Mouse (Mus musculus) C2C12 (cell line): ENCODE data around the gene Sim2. TPM values are rescaled to one million over a fixed set of nuclear protein-coding genes. Genes with fewer than 3 reads are reported as not detected.

Experiments
- H3K27me3 ChIP-seq: one replicate; pipeline ENCODE4 v1.6.1; 2011; ENCODE audit not compliant: control insufficient read depth, insufficient read depth, insufficient read length
- H3K36me3 ChIP-seq: one replicate; pipeline ENCODE4 v1.6.1; 2011; ENCODE audit not compliant: control insufficient read depth, insufficient read depth
- H3K4me3 ChIP-seq: one replicate; pipeline ENCODE4 v1.5.1; 2011; ENCODE audit warnings: mild to moderate bottlenecking, control low read depth; ENCODE audit not compliant: poor library complexity, insufficient read depth, severe bottlenecking
- H3K79me2 ChIP-seq: one replicate; pipeline ENCODE4 v1.6.1; 2011; ENCODE audit not compliant: control insufficient read depth, insufficient read depth
- H3K79me3 ChIP-seq: one replicate; pipeline ENCODE4 v1.6.1; 2011; ENCODE audit warnings: low read depth, control low read depth
- H3ac ChIP-seq: one replicate; pipeline ENCODE3; 2011; ENCODE audit warnings: low read depth; ENCODE audit not compliant: control insufficient read depth, insufficient read length
- CEBPB ChIP-seq: IDR thresholded peaks from one replicate; pipeline ENCODE4 v1.6.1; 2011; ENCODE audit warnings: low read depth, mild to moderate bottlenecking, control low read depth, moderate library complexity
- CTCF ChIP-seq: IDR thresholded peaks from one replicate; pipeline ENCODE4 v1.5.1; 2011; ENCODE audit not compliant: control insufficient read depth, insufficient read depth, insufficient read length
- FOSL1 ChIP-seq: IDR thresholded peaks from one replicate; pipeline ENCODE4 v1.8.0; 2011; ENCODE audit warnings: mild to moderate bottlenecking, low read length; ENCODE audit not compliant: poor library complexity, insufficient read depth, severe bottlenecking
- MAX ChIP-seq: IDR thresholded peaks from one replicate; pipeline ENCODE4 v1.6.1; 2011; ENCODE audit warnings: mild to moderate bottlenecking, control low read depth
- MYOD1 ChIP-seq: IDR thresholded peaks from one replicate; pipeline ENCODE4 v1.6.1; 2011; ENCODE audit warnings: low read depth; ENCODE audit not compliant: control insufficient read depth, insufficient read length
- MYOG ChIP-seq: IDR thresholded peaks from one replicate; pipeline ENCODE4 v1.6.1; 2011; ENCODE audit not compliant: control insufficient read depth, insufficient read length; ENCODE audit errors: extremely low read depth
- USF1 ChIP-seq: IDR thresholded peaks from one replicate; pipeline ENCODE4 v1.6.1; 2011; ENCODE audit warnings: low read depth, mild to moderate bottlenecking, control low read depth, moderate library complexity
- polyA plus RNA-seq: library from polyadenylated mRNA; unstranded; fragments of >200 nt; fragmentation: generic; extraction: Trizol; gene quantifications from one replicate; pipeline ENCODE4 v1.2.1, GENCODE M21; 2012; ENCODE audit warnings: missing spikeins

Sim2 gene
- polyA plus RNA-seq, 1 experiment, result 8.0 TPM

- Histone ChIP-seq H3ac (no peak overlapping the region), H3K79me3 (no peaks in the 10 kb centered on the region), H3K4me3 (no peak overlapping the region), H3K79me2 (no peaks in the 10 kb centered on the region), H3K27me3 (no peaks in the 10 kb centered on the region), H3K36me3 (no peaks in the 10 kb centered on the region)
- no peak for TF ChIP-seq CTCF
- no peak for TF ChIP-seq MYOG
- no peak for TF ChIP-seq FOSL1
- TF ChIP-seq MAX, result no peak
- TF ChIP-seq CEBPB, result no peak
- no peak for TF ChIP-seq USF1
- no peak for TF ChIP-seq MYOD1
Observed at GRCm38 (mm10) chr16:94041065-94041712, 43.5 kb upstream of the Sim2 start.

GRCm38 (mm10) chr16:94043797-94044196, 40.9 kb upstream of the Sim2 start:
- TF ChIP-seq FOSL1, result no peak
- no peak for TF ChIP-seq CTCF
- no peak for TF ChIP-seq MAX
- no peak for TF ChIP-seq MYOD1
- no peak for TF ChIP-seq USF1
- TF ChIP-seq CEBPB, result no peak
- TF ChIP-seq MYOG, result no peak
- Histone ChIP-seq H3ac (no peak overlapping the region), H3K36me3 (no peaks in the 10 kb centered on the region), H3K4me3 (no peak overlapping the region), H3K79me3 (no peaks in the 10 kb centered on the region), H3K27me3 (no peaks in the 10 kb centered on the region), H3K79me2 (no peaks in the 10 kb centered on the region)

- Histone ChIP-seq H3K27me3 (no peaks in the 10 kb centered on the region), H3ac (no peak overlapping the region), H3K36me3 (no peaks in the 10 kb centered on the region), H3K4me3 (no peak overlapping the region), H3K79me3 (no peaks in the 10 kb centered on the region), H3K79me2 (no peaks in the 10 kb centered on the region)
- TF ChIP-seq MAX (no peak), USF1 (no peak), MYOD1 (no peak)
Observed at GRCm38 (mm10) chr16:94044996-94045395, 39.7 kb upstream of the Sim2 start.

GRCm38 (mm10) chr16:94050368-94050767, 34.4 kb upstream of the Sim2 start:
- no peak overlapping the region for H3K4me3 ChIP-seq
- H3K79me3 ChIP-seq, result no peaks in the 10 kb centered on the region
- no peaks in the 10 kb centered on the region for H3K36me3 ChIP-seq
- H3K27me3 ChIP-seq, result no peaks in the 10 kb centered on the region
- no peak overlapping the region for H3ac ChIP-seq
- TF ChIP-seq MYOD1, result no peak
- H3K79me2 ChIP-seq, result no peaks in the 10 kb centered on the region

- no peaks in the 10 kb centered on the region for H3K36me3 ChIP-seq
- no peak for TF ChIP-seq FOSL1
- TF ChIP-seq CTCF, result no peak
- no peak for TF ChIP-seq USF1
- TF ChIP-seq MAX, result no peak
- no peak for TF ChIP-seq MYOD1
- no peak for TF ChIP-seq CEBPB
- TF ChIP-seq MYOG, result no peak
- H3K27me3 ChIP-seq, result no peaks in the 10 kb centered on the region
- no peak overlapping the region for H3ac ChIP-seq
- H3K79me3 ChIP-seq, result no peaks in the 10 kb centered on the region
- no peaks in the 10 kb centered on the region for H3K79me2 ChIP-seq
- H3K4me3 ChIP-seq, result no peak overlapping the region
Observed at GRCm38 (mm10) chr16:94055176-94055575, 29.6 kb upstream of the Sim2 start.

- Histone ChIP-seq H3K79me3 (no peaks in the 10 kb centered on the region), H3K4me3 (no peak overlapping the region), H3K79me2 (no peaks in the 10 kb centered on the region), H3K27me3 (no peaks in the 10 kb centered on the region), H3K36me3 (no peaks in the 10 kb centered on the region), H3ac (no peak overlapping the region)
- TF ChIP-seq USF1, result no peak
Observed at GRCm38 (mm10) chr16:94055576-94055975, 29.2 kb upstream of the Sim2 start.
